ENCODE assay signal across 15 mouse cellular contexts in genomic region chr4:82709666-82710065, GRCm38 (mm10). TPM values are rescaled to one million over a fixed set of nuclear protein-coding genes. Genes with fewer than 3 reads are reported as not detected.
DNase-seq lines count a peak whose midpoint lies in the region; ATAC-seq and TF ChIP-seq lines count a peak whose summit lies in the region.
"Had no signal": no experiment of that assay in that cellular context is flagged by ENCODE, and none has a peak within 500 bp of the region (broad histone marks: within the 10 kb centered on the region; RNA-seq: fewer than 3 reads in every experiment).

No protein-coding gene starts in this region.

- H3K36me3 ChIP-seq in liver, adult 2 months (ENCODE audit: control insufficient read depth, insufficient read depth, low read length) = no peaks in the 10 kb centered on the region
- H3K36me3 ChIP-seq in limb, embryonic 11.5 days (ENCODE audit: control insufficient read depth, insufficient read depth, low read length) = no peaks in the 10 kb centered on the region
- H3K36me3 ChIP-seq: limb, embryonic 13.5 days; midbrain, embryonic 13.5 days had no signal

- H3K4me3 ChIP-seq in liver, adult 2 months (ENCODE audit: insufficient read depth, low read depth, low read length) = no peak overlapping the region
- no peak overlapping the region for H3K4me3 ChIP-seq in limb, embryonic 11.5 days (ENCODE audit: low read depth, low read length)
- H3K4me3 ChIP-seq: limb, embryonic 13.5 days; midbrain, embryonic 13.5 days had no signal

- no peaks in the 10 kb centered on the region for H3K9me3 ChIP-seq in limb, embryonic 11.5 days (ENCODE audit: control insufficient read depth, low read length)
- H3K9me3 ChIP-seq: limb, embryonic 13.5 days; midbrain, embryonic 13.5 days had no signal

- TF ChIP-seq CTCF in liver, adult 2 months (IDR thresholded peaks at IDR 0.05; ENCODE audit: low read depth, low read length) = no peak

- no peak for TF ChIP-seq POLR2A in liver, adult 2 months (IDR thresholded peaks at IDR 0.05; ENCODE audit: extremely low read depth, insufficient read depth, low read length)

- no peak for ATAC-seq in limb, embryonic 11.5 days (ENCODE audit: insufficient number of reproducible peaks, low FRiP score, low TSS enrichment, low read depth)
- ATAC-seq: inflammation-experienced regulatory T-cells, adult 6 months; midbrain, embryonic 13.5 days had no signal

- no peaks in the 10 kb centered on the region for H3K4me1 ChIP-seq in liver, adult 2 months (ENCODE audit: control insufficient read depth, insufficient read depth, low read length)
- H3K4me1 ChIP-seq in limb, embryonic 11.5 days (ENCODE audit: control insufficient read depth, insufficient read depth, low read length) = peaks cover 21% of the 10 kb centered on the region; the same call in 1 of the 2 replicates

- no peaks in the 10 kb centered on the region for H3K79me2 ChIP-seq in liver, adult 2 months (ENCODE audit: control insufficient read depth, insufficient read depth, low read length)

- H3K27me3 ChIP-seq in liver, adult 2 months (ENCODE audit: control insufficient read depth, insufficient read depth, low read length) = no peaks in the 10 kb centered on the region
- H3K27me3 ChIP-seq in limb, embryonic 11.5 days (ENCODE audit: control insufficient read depth, insufficient read depth, low read length) = no peaks in the 10 kb centered on the region
- H3K27me3 ChIP-seq: limb, embryonic 13.5 days; midbrain, embryonic 13.5 days had no signal

- DNase-seq in heart, adult 11 months = peak; percentile 74
- no peak for DNase-seq in heart, adult 9 months (ENCODE audit: low spot score in 2 of 2)
- DNase-seq in liver, adult 2 months (ENCODE audit: extremely low read depth, low read depth, low spot score) = peak; percentile 4
- no peak for DNase-seq in liver
- no peak for DNase-seq in limb, embryonic 11.5 days (ENCODE audit: low spot score)
- peak; percentile 36 for DNase-seq in yolk sac, embryonic 10.5 days (ENCODE audit: low spot score)
- no peak for DNase-seq in frontal cortex, postnatal 10 days (ENCODE audit: low spot score in 2 of 2)
- DNase-seq: B cell, adult 2 months; cerebellum, postnatal 36 days; gastrocnemius, postnatal 14 days; spleen, adult 18-20 months; thymus, postnatal 25 days had no signal

- no peak overlapping the region for H3K4me2 ChIP-seq in limb, embryonic 11.5 days (ENCODE audit: low read depth, severe bottlenecking)
- H3K4me2 ChIP-seq: limb, embryonic 13.5 days; midbrain, embryonic 13.5 days had no signal

- no peak overlapping the region for H3K27ac ChIP-seq in liver, adult 2 months (replicated peaks; ENCODE audit: insufficient read depth, low read depth, low read length)
- 0 out of 2 replicates have a peak overlapping the region, but pooled peaks have one; percentile 18 for H3K27ac ChIP-seq in limb, embryonic 11.5 days (replicated peaks; ENCODE audit: low read depth, low read length)
- H3K27ac ChIP-seq: midbrain, embryonic 13.5 days had no signal

- no peak overlapping the region for H3K9ac ChIP-seq in liver, adult 2 months (ENCODE audit: low read depth, low read length)
- H3K9ac ChIP-seq in limb, embryonic 11.5 days (ENCODE audit: low read length) = no peak overlapping the region
- H3K9ac ChIP-seq: limb, embryonic 13.5 days; midbrain, embryonic 13.5 days had no signal

- WGBS in liver, adult 2 months = 31% methylated on average over 6 of the region's 6 CpGs
- 89% methylated on average over 6 of the region's 6 CpGs for WGBS in limb, embryonic 11.5 days

RNA-seq across cellular contexts. Expression of gene Nfib, which starts 4.1 kb away (rescaled TPM):
- 50.0 and 51.3 TPM in 2 replicates for total RNA-seq in liver, adult 2 months (2014; rRNA removed)
- polyA plus RNA-seq in liver, adult 2 months (2012; rRNA removed) = 16.4 and 18.2 TPM in 2 replicates
- 31.8 and 36.0 TPM in 2 replicates for polyA plus RNA-seq in limb, embryonic 11.5 days (2014; fragmentation: Nextera tagmentation; extraction: Ambion mirVana)

Comparison
In these comparisons a context has a peak if more than half of its experiments do, and no peak if none do; other contexts are left out.
1. DNase-seq: peak in heart, adult 11 months (single experiment), liver, adult 2 months (single experiment) and yolk sac, embryonic 10.5 days (single experiment); none in heart, adult 9 months (0 of 2), liver (single experiment), limb, embryonic 11.5 days (single experiment) and frontal cortex, postnatal 10 days (0 of 2).